8 mouse cellular contexts compared by ENCODE assay signal in the genomic region with DNA sequence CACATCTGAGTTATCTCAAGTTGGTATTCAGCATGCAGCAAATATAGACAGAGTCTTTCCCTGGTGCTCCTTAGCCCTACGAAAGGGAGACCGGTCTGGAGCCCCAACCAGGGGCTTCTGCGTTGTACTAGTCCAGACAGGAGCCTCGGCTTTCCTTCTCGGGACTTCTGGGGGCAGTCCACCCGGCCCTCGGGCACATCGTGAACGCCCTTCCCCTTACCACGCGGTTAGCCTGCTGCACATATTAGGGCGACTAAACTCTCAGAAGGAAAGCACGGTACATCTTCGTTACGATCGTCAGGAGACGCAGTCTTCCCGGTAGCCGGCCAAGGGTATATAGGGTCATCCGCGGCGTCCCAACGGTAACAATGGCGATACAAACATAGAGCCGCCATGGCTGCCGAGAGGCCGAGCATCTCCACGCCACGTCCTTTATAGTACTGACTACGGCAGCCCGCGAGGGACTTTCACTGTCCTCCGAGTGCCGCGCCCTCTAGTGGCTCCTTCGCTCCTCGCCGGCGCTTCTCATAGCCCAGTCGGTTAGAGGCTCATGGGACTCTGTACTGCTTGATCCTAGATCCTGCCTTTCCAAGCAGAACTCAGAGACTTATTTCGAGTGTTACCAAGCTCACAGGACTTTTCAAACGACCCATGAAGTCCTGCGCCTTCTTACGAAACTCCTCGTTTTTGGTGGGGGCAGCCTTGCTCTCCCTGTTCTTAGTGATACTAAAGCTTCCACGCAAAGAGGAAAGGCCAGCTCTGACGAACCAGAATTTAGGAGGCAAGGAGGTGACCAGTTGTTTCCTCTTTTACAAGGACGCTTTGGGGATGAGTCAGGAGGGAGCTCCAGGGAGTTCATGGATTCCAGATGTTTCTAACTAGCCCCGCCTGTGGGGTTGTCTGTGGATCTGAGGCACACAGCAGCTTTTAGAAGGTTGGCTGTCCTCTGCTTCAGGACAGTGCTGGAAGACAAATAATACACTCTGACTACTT. TPM values are rescaled to one million over a fixed set of nuclear protein-coding genes. Genes with fewer than 3 reads are reported as not detected.
DNase-seq lines count a peak whose midpoint lies in the region; ATAC-seq and TF ChIP-seq lines count a peak whose summit lies in the region.

No protein-coding gene starts in this region.

- peak overlapping the region; percentile 68 for H3K4me2 ChIP-seq in forebrain, embryonic 14.5 days (ENCODE audit: low read length)
- peak overlapping the region; percentile 70 for H3K4me2 ChIP-seq in liver, embryonic 16.5 days (ENCODE audit: low read depth, low read length)
- peak overlapping the region; percentile 70 for H3K4me2 ChIP-seq in neural tube, embryonic 12.5 days (replicated peaks)
- H3K4me2 ChIP-seq in stomach, postnatal 0 days (replicated peaks; ENCODE audit: low read depth), result peak overlapping the region; percentile 63

- no peaks in the 10 kb centered on the region for H3K9me3 ChIP-seq in forebrain, embryonic 14.5 days (replicated peaks; ENCODE audit: control insufficient read depth, low read length)
- H3K9me3 ChIP-seq in liver, embryonic 16.5 days (replicated peaks; ENCODE audit: control insufficient read depth, low read length), result no peaks in the 10 kb centered on the region
- no peaks in the 10 kb centered on the region for H3K9me3 ChIP-seq in neural tube, embryonic 12.5 days
- H3K9me3 ChIP-seq in stomach, postnatal 0 days (ENCODE audit: control insufficient read depth, low read length), result no peaks in the 10 kb centered on the region

- H3K27ac ChIP-seq in forebrain, embryonic 14.5 days (ENCODE audit: low read depth, low read length), result peak overlapping the region; percentile 60
- H3K27ac ChIP-seq in liver, embryonic 16.5 days (ENCODE audit: low read length), result peak overlapping the region; percentile 51; the same call in 1 of the 2 replicates
- no peak overlapping the region; the same call in 1 of the 2 replicates for H3K27ac ChIP-seq in neural tube, embryonic 12.5 days
- H3K27ac ChIP-seq in stomach, postnatal 0 days (replicated peaks), result peak overlapping the region; percentile 92

- H3K36me3 ChIP-seq in forebrain, embryonic 14.5 days (ENCODE audit: control insufficient read depth, insufficient read depth, low read length), result peaks cover 35% of the 10 kb centered on the region
- peaks cover 13% of the 10 kb centered on the region for H3K36me3 ChIP-seq in liver, embryonic 16.5 days (ENCODE audit: control insufficient read depth, insufficient read depth)
- peaks cover 34% of the 10 kb centered on the region for H3K36me3 ChIP-seq in neural tube, embryonic 12.5 days
- peaks cover 18% of the 10 kb centered on the region for H3K36me3 ChIP-seq in stomach, postnatal 0 days (ENCODE audit: control insufficient read depth, insufficient read depth, low read length)

- intact Hi-C loops in heart, postnatal 14 days (cut with DNase I), result loop anchor here (2.0 to 10.0 kb wide), 2 partner anchors 33 to 325 kb away; a partner anchor contains a TSS

- TF ChIP-seq EP300 in stomach, postnatal 0 days (optimal IDR thresholded peaks at IDR 0.05), result no peak

- peak; percentile 97 for DNase-seq in ES-CJ7 (ENCODE audit: low read depth, low spot score)
- peak; percentile 95 for DNase-seq in cerebellum, adult 11 months
- peak; percentile 98 for DNase-seq in forebrain, embryonic 14.5 days (ENCODE audit: low spot score)
- DNase-seq in heart, postnatal 14 days, result peak; percentile 97 to 99
- DNase-seq in large intestine, adult 2 months (ENCODE audit: low read depth, low spot score), result peak; percentile 87
- DNase-seq in stomach, postnatal 0 days (ENCODE audit: low spot score), result peak; percentile 97

- peak overlapping the region; percentile 99 for H3K9ac ChIP-seq in forebrain, embryonic 14.5 days (ENCODE audit: low read length)
- peak overlapping the region; percentile 77 for H3K9ac ChIP-seq in liver, embryonic 16.5 days (ENCODE audit: low read depth, low read length)
- peak overlapping the region; percentile 92 for H3K9ac ChIP-seq in neural tube, embryonic 12.5 days
- H3K9ac ChIP-seq in stomach, postnatal 0 days (ENCODE audit: low read length), result peak overlapping the region; percentile 81

- no peaks in the 10 kb centered on the region for H3K27me3 ChIP-seq in forebrain, embryonic 14.5 days (replicated peaks; ENCODE audit: control insufficient read depth, insufficient read depth, low read length)
- H3K27me3 ChIP-seq in liver, embryonic 16.5 days (ENCODE audit: control insufficient read depth, insufficient read depth, low read depth, low read length), result no peaks in the 10 kb centered on the region
- H3K27me3 ChIP-seq in neural tube, embryonic 12.5 days (replicated peaks), result no peaks in the 10 kb centered on the region
- H3K27me3 ChIP-seq in stomach, postnatal 0 days (ENCODE audit: control insufficient read depth, insufficient read depth, low read length), result no peaks in the 10 kb centered on the region

- peak; percentile 97 for TF ChIP-seq CTCF in stomach, postnatal 0 days (IDR thresholded peaks at IDR 0.05; ENCODE audit: low read depth)

- peaks cover 13% of the 10 kb centered on the region for H3K4me1 ChIP-seq in forebrain, embryonic 14.5 days (ENCODE audit: control insufficient read depth, insufficient read depth, low read length)
- peaks cover 19% of the 10 kb centered on the region for H3K4me1 ChIP-seq in liver, embryonic 16.5 days (ENCODE audit: control insufficient read depth, low read depth, low read length)
- H3K4me1 ChIP-seq in neural tube, embryonic 12.5 days, result peaks cover 20% of the 10 kb centered on the region
- peaks cover 6% of the 10 kb centered on the region; the same call in 1 of the 2 replicates for H3K4me1 ChIP-seq in stomach, postnatal 0 days (replicated peaks; ENCODE audit: control insufficient read depth, insufficient read depth)

- WGBS in forebrain, embryonic 14.5 days, result 5% methylated on average over 49 of the region's 49 CpGs
- 4% methylated on average over 49 of the region's 49 CpGs for WGBS in large intestine, adult 2 months
- 4% methylated on average over 49 of the region's 49 CpGs for WGBS in liver, embryonic 16.5 days (ENCODE audit: insufficient replicate concordance)
- WGBS in neural tube, embryonic 12.5 days, result 5% methylated on average over 49 of the region's 49 CpGs
- WGBS in stomach, postnatal 0 days, result 3% methylated on average over 49 of the region's 49 CpGs

- H3K4me3 ChIP-seq in forebrain, embryonic 14.5 days (ENCODE audit: low read depth, low read length), result peak overlapping the region; percentile 94
- H3K4me3 ChIP-seq in liver, embryonic 16.5 days (ENCODE audit: low read depth, low read length), result peak overlapping the region; percentile 82
- H3K4me3 ChIP-seq in neural tube, embryonic 12.5 days, result peak overlapping the region; percentile 92
- H3K4me3 ChIP-seq in stomach, postnatal 0 days (ENCODE audit: low read depth, low read length), result peak overlapping the region; percentile 76

- peak; percentile 92 for ATAC-seq in forebrain, embryonic 14.5 days
- ATAC-seq in liver, embryonic 16.5 days (ENCODE audit: low read depth), result peak; percentile 76
- peak; percentile 75 for ATAC-seq in neural tube, embryonic 12.5 days (ENCODE audit: low FRiP score, low read depth)
- ATAC-seq in stomach, postnatal 0 days (ENCODE audit: low FRiP score, low TSS enrichment), result peak; percentile 82

RNA-seq across cellular contexts. Expression of a gene that starts 11.9 kb away (rescaled TPM):
- polyA plus RNA-seq in forebrain, embryonic 14.5 days (2014; fragmentation: Nextera tagmentation; extraction: Ambion mirVana), result 97.4 and 101 TPM in 2 replicates
- total RNA-seq in heart, postnatal 14 days (2021), result 10 to 100 TPM; 15.4 to 17.0 TPM
- polyA plus RNA-seq in large intestine, adult 2 months (2012; rRNA removed), result 5.0 and 6.3 TPM in 2 replicates
- 0.61 and 1.3 TPM in 2 replicates for polyA plus RNA-seq in liver, embryonic 16.5 days (2015; fragmentation: Nextera tagmentation; extraction: Ambion mirVana)
- 66.1 and 76.2 TPM in 2 replicates for polyA plus RNA-seq in neural tube, embryonic 12.5 days (2016; fragmentation: Nextera tagmentation; extraction: Ambion mirVana)
- 10.9 and 13.4 TPM in 2 replicates for polyA plus RNA-seq in stomach, postnatal 0 days (2015; fragmentation: Nextera tagmentation; extraction: Ambion mirVana)

RNA-seq across cellular contexts. Expression of a gene that starts 30.9 kb away (rescaled TPM):
- polyA plus RNA-seq in forebrain, embryonic 14.5 days (2014; fragmentation: Nextera tagmentation; extraction: Ambion mirVana), result not detected in 2 replicates
- total RNA-seq in heart, postnatal 14 days (2021), result not detected
- 0.11 TPM in 1 of 2 replicates, not detected in the other for polyA plus RNA-seq in large intestine, adult 2 months (2012; rRNA removed)
- not detected in 2 replicates for polyA plus RNA-seq in liver, embryonic 16.5 days (2015; fragmentation: Nextera tagmentation; extraction: Ambion mirVana)
- polyA plus RNA-seq in neural tube, embryonic 12.5 days (2016; fragmentation: Nextera tagmentation; extraction: Ambion mirVana), result not detected in 2 replicates
- not detected in 2 replicates for polyA plus RNA-seq in stomach, postnatal 0 days (2015; fragmentation: Nextera tagmentation; extraction: Ambion mirVana)

RNA-seq across cellular contexts. Expression of a gene that starts 35.9 kb away (rescaled TPM):
- polyA plus RNA-seq in forebrain, embryonic 14.5 days (2014; fragmentation: Nextera tagmentation; extraction: Ambion mirVana), result 4.0 TPM in 2 replicates
- total RNA-seq in heart, postnatal 14 days (2021), result 10 to 100 TPM; 47.8 to 51.8 TPM
- polyA plus RNA-seq in large intestine, adult 2 months (2012; rRNA removed), result 342 and 435 TPM in 2 replicates
- polyA plus RNA-seq in liver, embryonic 16.5 days (2015; fragmentation: Nextera tagmentation; extraction: Ambion mirVana), result 58.3 and 65.7 TPM in 2 replicates
- polyA plus RNA-seq in neural tube, embryonic 12.5 days (2016; fragmentation: Nextera tagmentation; extraction: Ambion mirVana), result 7.1 TPM in 2 replicates
- polyA plus RNA-seq in stomach, postnatal 0 days (2015; fragmentation: Nextera tagmentation; extraction: Ambion mirVana), result 109 and 120 TPM in 2 replicates

RNA-seq across cellular contexts. Expression of a gene that starts 53.7 kb away (rescaled TPM):
- not detected in 2 replicates for polyA plus RNA-seq in forebrain, embryonic 14.5 days (2014; fragmentation: Nextera tagmentation; extraction: Ambion mirVana)
- not detected for total RNA-seq in heart, postnatal 14 days (2021)
- not detected in 2 replicates for polyA plus RNA-seq in large intestine, adult 2 months (2012; rRNA removed)
- polyA plus RNA-seq in liver, embryonic 16.5 days (2015; fragmentation: Nextera tagmentation; extraction: Ambion mirVana), result not detected in 2 replicates
- not detected in 2 replicates for polyA plus RNA-seq in neural tube, embryonic 12.5 days (2016; fragmentation: Nextera tagmentation; extraction: Ambion mirVana)
- polyA plus RNA-seq in stomach, postnatal 0 days (2015; fragmentation: Nextera tagmentation; extraction: Ambion mirVana), result 0.18 TPM in 1 of 2 replicates, not detected in the other
